Mouse (Mus musculus): ENCODE data around the gene Cyp17a1. TPM values are rescaled to one million over a fixed set of nuclear protein-coding genes. Genes with fewer than 3 reads are reported as not detected.

Gene Cyp17a1
- polyA plus RNA-seq (2015; fragmentation: Nextera tagmentation; extraction: Ambion mirVana) = not detected in 2 replicates

DNA sequence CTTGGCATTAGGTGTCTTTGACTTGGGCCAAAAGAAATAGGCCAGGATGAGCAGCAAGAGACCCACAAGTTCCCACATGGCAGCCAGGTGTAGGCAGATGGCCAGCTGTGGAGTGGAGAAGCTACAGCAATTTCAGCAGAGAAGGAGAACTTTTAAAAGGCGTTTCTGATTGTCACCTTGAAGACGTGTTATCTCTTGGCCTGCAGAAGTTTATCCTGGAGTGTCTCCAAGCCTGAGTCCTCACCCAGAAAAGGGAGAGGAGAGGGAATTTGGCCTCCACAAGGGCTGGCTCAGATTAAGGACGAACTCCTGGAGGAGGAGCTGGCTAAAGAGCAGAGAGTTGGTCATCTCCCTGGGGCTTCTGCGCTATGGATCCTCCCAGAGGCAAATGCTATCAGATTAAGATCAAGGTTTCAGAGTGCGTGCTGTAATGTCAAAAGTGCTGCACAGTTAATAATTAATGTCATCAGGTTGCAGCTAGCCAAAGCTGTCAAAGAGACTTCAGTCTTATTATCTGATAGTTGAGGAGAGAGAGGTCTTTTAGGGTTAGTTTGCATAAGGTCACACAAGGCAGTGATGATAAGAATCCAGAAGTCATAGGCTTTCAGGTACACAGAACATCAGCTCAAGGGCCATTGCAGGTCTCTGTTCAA is at the start of gene Cyp17a1:
Cyp17a1 (minus strand) TSS at position 407 of the 653 bp plus-strand sequence.
- H3K9ac ChIP-seq = no peak within 1 kb of the TSS
- no peak within 1 kb of the TSS for H3K4me2 ChIP-seq
- H3K4me3 ChIP-seq = no peak within 1 kb of the TSS
- H3K36me3 ChIP-seq = no peaks in the 10 kb centered on the region
- no peaks in the 10 kb centered on the region for H3K4me1 ChIP-seq (replicated peaks)
- H3K27me3 ChIP-seq = no peaks in the 10 kb centered on the region
- H3K9me3 ChIP-seq = no peaks in the 10 kb centered on the region
- H3K27ac ChIP-seq (replicated peaks) = no peak within 1 kb of the TSS
- ATAC-seq (ENCODE audit: low FRiP score, low read depth) = no peak
- 71% methylated on average over 5 of the region's 5 CpGs for WGBS

DNA sequence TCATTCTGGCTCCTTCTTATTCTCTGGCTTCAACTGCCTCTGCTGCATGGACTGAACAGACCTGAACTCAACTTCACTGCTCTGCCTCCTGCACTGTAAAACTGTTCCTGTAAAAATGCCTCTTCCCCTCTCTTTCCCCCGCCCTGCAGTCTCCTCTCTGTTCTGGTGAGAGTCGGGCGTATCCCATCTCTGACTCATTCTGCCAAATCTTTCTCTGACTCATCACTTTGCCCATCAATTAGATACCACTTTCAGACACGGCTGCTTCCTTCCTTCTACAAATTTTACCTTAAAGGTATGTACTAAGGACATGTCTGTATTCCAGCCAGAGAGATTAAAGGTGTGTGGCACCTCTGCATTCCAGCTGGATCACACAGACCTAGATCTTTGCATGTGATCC is 45.2 kb upstream of the Cyp17a1 start:
- H3K4me2 ChIP-seq = no peak overlapping the region
- H3K27ac ChIP-seq (replicated peaks) = no peak overlapping the region
- H3K4me1 ChIP-seq (replicated peaks) = no peaks in the 10 kb centered on the region
- no peak overlapping the region for H3K4me3 ChIP-seq
- no peaks in the 10 kb centered on the region for H3K27me3 ChIP-seq
- 90% methylated on average over 4 of the region's 4 CpGs for WGBS
- no peak overlapping the region for H3K9ac ChIP-seq
- peaks cover 4% of the 10 kb centered on the region for H3K36me3 ChIP-seq
- ATAC-seq (ENCODE audit: low FRiP score, low read depth) = no peak
- H3K9me3 ChIP-seq = no peaks in the 10 kb centered on the region

DNA sequence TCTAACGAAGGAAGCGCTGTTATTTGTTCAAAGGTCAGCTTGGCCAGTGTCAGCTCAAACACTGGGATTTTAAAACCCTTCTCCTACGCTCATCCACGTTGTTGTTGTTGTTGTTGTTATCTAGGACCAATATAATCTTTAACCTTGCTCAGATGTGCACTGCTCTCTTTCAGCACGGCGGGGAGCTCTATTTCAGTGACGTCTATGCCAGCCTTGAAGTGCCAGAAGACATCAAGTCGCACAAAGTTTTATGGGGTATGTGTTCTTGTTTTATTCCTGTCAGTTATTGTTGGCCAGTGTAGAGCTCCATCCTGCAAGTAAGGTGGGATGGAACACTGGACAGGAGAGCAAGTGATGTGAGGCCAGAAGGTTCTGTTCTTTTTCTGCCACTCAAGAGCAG is 42.0 kb upstream of the Cyp17a1 start:
- Histone ChIP-seq H3K4me2 (no peak overlapping the region), H3K36me3 (peaks cover 4% of the 10 kb centered on the region), H3K9me3 (no peaks in the 10 kb centered on the region), H3K27ac (replicated peaks) (no peak overlapping the region), H3K27me3 (no peaks in the 10 kb centered on the region), H3K4me1 (replicated peaks) (no peaks in the 10 kb centered on the region), H3K4me3 (no peak overlapping the region), H3K9ac (no peak overlapping the region)
- ATAC-seq (ENCODE audit: low FRiP score, low read depth) = no peak
- WGBS = 89% methylated on average over 8 of the region's 8 CpGs

DNA sequence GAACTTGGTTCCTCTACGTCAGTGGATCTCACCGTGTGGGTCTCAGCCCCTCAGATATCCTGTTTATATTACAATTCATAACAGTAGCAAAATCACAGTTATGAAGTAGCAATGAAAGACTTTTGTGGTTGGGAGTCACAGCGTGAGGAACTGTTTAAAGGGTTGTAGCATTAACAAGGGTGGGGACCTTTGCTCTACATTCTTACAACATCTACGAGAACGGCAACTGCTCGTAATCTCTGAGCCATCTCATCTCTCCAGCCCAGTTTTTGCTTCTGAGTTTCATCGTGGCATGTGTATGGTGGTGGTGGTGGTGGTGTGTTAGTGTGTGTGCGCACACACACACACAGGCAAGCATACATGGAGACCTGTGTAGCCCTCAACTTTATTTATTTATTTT is 41.3 kb upstream of the Cyp17a1 start:
- H3K4me1 ChIP-seq (replicated peaks) = no peaks in the 10 kb centered on the region
- no peak for ATAC-seq (ENCODE audit: low FRiP score, low read depth)
- no peaks in the 10 kb centered on the region for H3K9me3 ChIP-seq
- H3K27ac ChIP-seq (replicated peaks) = no peak overlapping the region
- no peak overlapping the region for H3K4me3 ChIP-seq
- H3K36me3 ChIP-seq = peaks cover 4% of the 10 kb centered on the region
- 93% methylated on average over 8 of the region's 8 CpGs for WGBS
- H3K27me3 ChIP-seq = no peaks in the 10 kb centered on the region
- H3K9ac ChIP-seq = no peak overlapping the region
- H3K4me2 ChIP-seq = no peak overlapping the region

DNA sequence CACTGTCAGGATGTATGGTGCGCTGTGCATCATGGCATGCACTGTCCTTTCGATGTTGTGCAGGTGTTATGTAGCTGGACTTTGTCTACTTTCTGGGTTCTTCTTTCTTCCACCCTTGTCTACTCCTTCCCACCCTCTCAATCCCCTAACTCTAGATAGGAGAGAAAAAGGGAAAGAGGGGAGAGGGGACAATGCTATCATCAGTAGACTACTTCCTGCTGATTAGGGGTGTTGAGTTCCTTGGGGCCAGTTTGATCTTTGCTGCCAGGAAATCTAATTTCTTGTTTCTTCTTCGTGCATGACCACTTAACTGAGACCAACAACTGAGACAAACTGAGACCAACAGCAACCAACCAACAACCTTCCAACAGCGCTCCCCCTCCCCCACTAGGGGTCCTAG is 37.6 kb upstream of the Cyp17a1 start:
- H3K27me3 ChIP-seq = no peaks in the 10 kb centered on the region
- WGBS = 92% methylated on average over 4 of the region's 4 CpGs
- peaks cover 8% of the 10 kb centered on the region; the same call in 1 of the 2 replicates for H3K4me1 ChIP-seq (replicated peaks)
- H3K9me3 ChIP-seq = no peaks in the 10 kb centered on the region
- H3K27ac ChIP-seq (replicated peaks) = no peak overlapping the region
- H3K4me2 ChIP-seq = no peak overlapping the region
- H3K36me3 ChIP-seq = no peaks in the 10 kb centered on the region
- ATAC-seq (ENCODE audit: low FRiP score, low read depth) = no peak
- no peak overlapping the region for H3K4me3 ChIP-seq
- no peak overlapping the region for H3K9ac ChIP-seq

DNA sequence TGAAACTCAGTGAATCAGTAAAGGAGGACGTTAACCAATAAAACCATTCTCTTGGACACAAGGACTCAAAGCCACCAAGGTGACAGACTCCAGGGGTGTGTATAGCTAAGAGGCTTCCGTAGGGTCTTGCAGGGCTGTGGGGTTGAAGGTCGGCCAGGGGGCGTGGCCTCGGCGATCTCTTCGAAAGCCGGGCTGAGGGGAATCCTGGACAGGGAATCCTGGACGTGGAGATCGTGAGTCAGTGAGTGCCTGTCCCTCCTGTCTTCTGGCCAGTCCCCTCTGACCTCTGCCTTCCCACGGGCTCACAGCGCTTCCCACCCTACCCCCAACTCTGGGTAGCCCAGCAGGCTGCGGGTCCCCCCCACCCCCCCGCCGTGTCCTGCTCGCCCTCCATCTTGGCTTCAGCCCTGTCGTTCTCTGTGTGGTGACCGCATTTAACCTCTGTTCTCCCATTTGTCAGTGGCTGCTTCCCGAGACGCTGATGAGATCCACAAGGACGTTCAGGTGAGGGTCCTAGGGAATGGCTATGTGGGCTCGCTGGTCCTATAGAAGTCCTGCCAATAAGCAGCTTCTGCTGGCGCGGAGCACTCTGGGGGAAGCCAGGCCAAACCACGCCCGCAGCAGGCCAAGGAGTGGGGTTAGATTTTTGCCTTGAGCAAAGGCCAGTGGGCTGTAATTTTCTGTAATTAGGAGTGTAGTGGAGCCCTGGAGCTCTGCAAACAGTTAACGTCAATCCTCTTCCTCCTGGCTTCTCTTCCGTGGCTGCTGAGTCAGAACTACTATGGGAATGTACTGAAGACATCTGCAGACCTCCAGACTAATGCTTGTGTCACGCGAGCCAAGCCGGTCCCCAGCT is 34.6 kb upstream of the Cyp17a1 start, which contains the start of gene As3mt:
As3mt (plus strand) TSS at position 163 of the 856 bp plus-strand sequence.
- Histone ChIP-seq H3K27ac (replicated peaks) (0 out of 2 replicates have a peak within 1 kb of the TSS, but pooled peaks have one; percentile 3), H3K27me3 (no peaks in the 10 kb centered on the region), H3K9me3 (no peaks in the 10 kb centered on the region), H3K4me2 (peak within 1 kb of the TSS; percentile 59), H3K4me1 (replicated peaks) (peaks cover 8% of the 10 kb centered on the region; the same call in 1 of the 2 replicates), H3K4me3 (peak within 1 kb of the TSS; percentile 41), H3K9ac (peak within 1 kb of the TSS; percentile 47), H3K36me3 (no peaks in the 10 kb centered on the region)
- 12% methylated on average over 31 of the region's 31 CpGs for WGBS
- peak; percentile 69 for ATAC-seq (ENCODE audit: low FRiP score, low read depth)

DNA sequence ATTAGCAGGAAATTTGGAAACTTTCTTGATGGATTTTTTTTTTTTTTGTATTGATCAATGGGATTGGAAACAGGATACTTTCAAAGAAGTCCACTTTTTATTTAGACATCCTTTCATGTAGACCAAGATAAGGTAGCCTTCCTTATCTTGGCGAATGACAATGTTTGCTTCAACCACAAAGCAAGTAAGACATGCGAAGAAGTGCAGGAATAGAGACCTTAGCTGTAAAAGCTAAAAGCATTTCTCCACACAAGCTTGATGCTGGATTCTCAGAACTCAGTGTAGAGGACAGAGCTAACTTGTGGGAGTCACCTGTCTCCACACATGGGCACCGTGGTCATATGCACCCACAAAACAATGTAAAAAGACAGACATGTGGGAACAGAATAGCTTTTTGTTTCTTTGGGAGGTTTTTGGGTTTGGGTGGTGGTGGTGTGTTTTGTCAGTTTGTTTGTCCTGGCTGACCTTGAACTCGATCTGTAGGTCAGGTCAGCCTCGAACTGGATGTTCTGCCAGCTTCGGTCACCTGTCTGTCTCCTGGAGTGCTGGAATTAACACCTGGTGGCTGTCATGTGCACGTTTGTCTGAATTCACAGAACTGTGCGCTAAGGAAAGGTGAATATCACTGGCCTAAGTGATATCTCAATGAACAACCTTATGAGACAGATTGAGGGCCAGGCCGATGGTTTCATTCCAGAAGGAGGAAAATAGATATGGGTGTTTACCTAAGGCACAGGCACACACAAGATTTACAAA is 33.7 kb upstream of the Cyp17a1 start:
- Histone ChIP-seq H3K9me3 (no peaks in the 10 kb centered on the region), H3K36me3 (peaks cover 3% of the 10 kb centered on the region; the same call in 1 of the 2 replicates), H3K4me1 (replicated peaks) (peaks cover 8% of the 10 kb centered on the region; the same call in 1 of the 2 replicates), H3K27me3 (no peaks in the 10 kb centered on the region), H3K4me3 (peak overlapping the region; percentile 41), H3K4me2 (peak overlapping the region; percentile 59), H3K9ac (no peak overlapping the region; the same call in 1 of the 2 replicates), H3K27ac (replicated peaks) (no peak overlapping the region)
- 81% methylated on average over 9 of the region's 9 CpGs for WGBS
- ATAC-seq (ENCODE audit: low FRiP score, low read depth) = no peak

DNA sequence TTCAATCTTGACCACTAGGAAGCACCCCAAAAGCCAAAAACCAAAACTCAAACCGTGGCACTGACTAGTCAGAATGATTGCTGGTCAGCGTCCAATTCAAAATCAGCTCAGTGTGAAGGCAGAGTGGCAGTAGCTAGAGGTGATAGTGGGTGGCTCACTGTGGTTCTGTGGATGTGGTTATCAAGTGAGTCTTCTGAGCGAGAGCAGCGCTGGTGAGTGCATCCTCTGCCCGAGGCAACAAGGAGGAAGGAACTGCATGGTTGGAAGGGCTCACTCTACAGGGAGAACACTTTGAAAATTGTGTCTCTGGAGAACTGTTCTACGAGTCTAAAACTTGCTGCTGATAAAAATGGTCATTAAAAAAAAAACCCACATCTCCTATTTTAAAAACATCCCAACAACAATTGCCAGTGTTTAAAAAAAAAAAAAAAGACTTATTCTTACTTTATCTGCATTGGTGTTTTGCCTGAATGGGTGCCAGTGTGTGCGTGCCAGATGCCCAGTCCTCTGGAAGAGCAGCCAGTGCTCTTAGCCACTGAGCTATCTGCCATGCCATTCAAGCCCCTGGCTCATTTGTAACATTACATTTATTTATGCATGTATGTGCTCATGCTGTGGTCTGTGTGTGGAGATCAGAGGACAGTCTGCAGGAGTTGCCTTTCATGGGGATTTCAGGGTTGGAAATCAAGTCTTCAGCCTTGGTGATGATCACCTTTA is 33.0 kb upstream of the Cyp17a1 start:
- Histone ChIP-seq H3K4me1 (replicated peaks) (peaks cover 8% of the 10 kb centered on the region; the same call in 1 of the 2 replicates), H3K9me3 (no peaks in the 10 kb centered on the region), H3K4me2 (no peak overlapping the region), H3K27ac (replicated peaks) (no peak overlapping the region), H3K9ac (no peak overlapping the region), H3K36me3 (peaks cover 8% of the 10 kb centered on the region; the same call in 1 of the 2 replicates), H3K27me3 (no peaks in the 10 kb centered on the region), H3K4me3 (no peak overlapping the region)
- WGBS = 63% methylated on average over 7 of the region's 7 CpGs
- ATAC-seq (ENCODE audit: low FRiP score, low read depth) = no peak

DNA sequence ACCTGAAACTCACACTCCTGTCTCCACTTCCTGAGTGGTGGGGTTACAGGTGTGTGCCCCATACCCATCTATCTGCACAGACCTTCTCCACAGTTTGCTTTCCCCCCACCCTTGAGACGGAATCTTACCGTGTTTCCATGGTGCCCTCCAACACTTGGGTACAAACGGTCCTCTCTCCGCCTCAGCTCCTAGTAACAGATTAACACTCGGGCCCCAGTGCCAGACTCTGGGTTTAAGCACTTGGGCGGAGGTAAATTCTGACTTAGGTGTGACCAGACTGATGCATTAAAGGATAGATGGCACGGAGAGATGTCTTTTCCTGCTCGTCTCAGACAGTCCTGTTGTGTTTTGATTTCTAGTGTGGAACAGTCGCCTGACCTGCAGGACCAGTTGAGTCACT is 28.2 kb upstream of the Cyp17a1 start:
- Histone ChIP-seq H3K9ac (no peak overlapping the region), H3K27me3 (no peaks in the 10 kb centered on the region), H3K36me3 (peaks cover 18% of the 10 kb centered on the region; the same call in 1 of the 2 replicates), H3K27ac (replicated peaks) (no peak overlapping the region), H3K9me3 (no peaks in the 10 kb centered on the region), H3K4me1 (replicated peaks) (no peaks in the 10 kb centered on the region), H3K4me2 (no peak overlapping the region), H3K4me3 (no peak overlapping the region)
- no peak for ATAC-seq (ENCODE audit: low FRiP score, low read depth)
- 88% methylated on average over 9 of the region's 9 CpGs for WGBS

DNA sequence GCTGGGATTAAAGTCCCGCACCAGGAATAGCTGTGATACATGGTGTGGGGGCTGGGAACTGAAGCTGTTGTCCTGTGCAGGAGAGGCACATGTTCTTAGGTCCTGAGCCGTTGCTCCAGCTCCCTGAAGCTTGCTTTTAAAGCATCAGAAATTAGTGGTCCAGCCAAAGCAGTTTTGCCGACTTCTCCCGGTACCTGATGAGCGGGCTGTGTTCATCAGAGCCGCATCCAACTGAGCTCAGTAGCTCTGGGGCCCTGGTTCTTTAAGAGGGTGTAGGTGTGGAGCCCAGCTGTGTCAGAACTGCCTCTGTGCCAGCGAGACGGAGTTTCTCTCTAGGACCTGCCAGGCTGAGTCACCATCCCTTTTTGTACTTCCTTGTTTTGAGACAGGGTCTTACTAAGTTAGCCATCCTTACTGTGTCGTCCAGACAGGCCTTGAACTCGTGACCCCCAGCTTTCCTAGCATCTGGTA is 26.1 kb upstream of the Cyp17a1 start:
- WGBS = 77% methylated on average over 10 of the region's 10 CpGs
- Histone ChIP-seq H3K4me1 (replicated peaks) (no peaks in the 10 kb centered on the region), H3K4me3 (no peak overlapping the region), H3K27ac (replicated peaks) (no peak overlapping the region), H3K36me3 (peaks cover 20% of the 10 kb centered on the region; the same call in 1 of the 2 replicates), H3K4me2 (no peak overlapping the region), H3K9ac (no peak overlapping the region), H3K27me3 (no peaks in the 10 kb centered on the region), H3K9me3 (no peaks in the 10 kb centered on the region)
- ATAC-seq (ENCODE audit: low FRiP score, low read depth) = no peak

DNA sequence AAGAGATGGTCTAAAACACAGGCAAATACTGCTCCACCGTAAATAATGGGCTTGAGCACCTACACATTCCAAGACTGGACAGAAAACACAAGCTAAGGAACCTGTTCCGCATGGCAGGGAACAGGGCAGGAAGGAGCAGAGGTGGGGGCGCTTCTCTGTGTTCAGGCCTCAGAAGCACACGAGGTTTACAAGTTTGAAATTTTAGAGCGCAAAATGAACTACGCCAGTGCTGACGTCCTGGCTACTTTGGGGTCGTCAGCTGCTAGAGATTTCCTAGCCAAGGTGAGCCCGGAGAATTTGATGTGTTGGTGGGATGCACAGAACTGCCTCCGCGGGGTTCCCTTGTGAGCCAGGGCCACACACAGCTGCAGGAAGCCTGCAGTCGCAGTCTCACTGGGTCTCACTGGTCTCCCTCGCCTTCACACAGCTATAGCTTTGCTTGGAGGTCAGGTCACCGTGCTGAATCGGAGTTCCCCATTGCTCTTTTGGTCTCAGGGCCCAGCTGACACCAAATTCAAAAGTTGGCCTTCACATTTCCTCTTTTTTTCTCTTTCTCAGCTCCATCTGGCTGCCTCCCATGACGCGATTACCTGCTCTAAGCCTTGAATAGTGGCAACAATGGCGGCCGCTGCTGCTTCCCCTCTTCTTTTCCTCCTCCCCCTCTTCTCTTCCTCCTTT is 25.0 kb upstream of the Cyp17a1 start:
- H3K9me3 ChIP-seq = no peaks in the 10 kb centered on the region
- H3K4me2 ChIP-seq = no peak overlapping the region

More for the DNA sequence above, 25.0 kb upstream of the Cyp17a1 start:
- Histone ChIP-seq H3K9ac (no peak overlapping the region), H3K27ac (replicated peaks) (no peak overlapping the region), H3K27me3 (no peaks in the 10 kb centered on the region), H3K4me1 (replicated peaks) (no peaks in the 10 kb centered on the region), H3K36me3 (peaks cover 20% of the 10 kb centered on the region; the same call in 1 of the 2 replicates), H3K4me3 (no peak overlapping the region)
- ATAC-seq (ENCODE audit: low FRiP score, low read depth) = no peak
- WGBS = 54% methylated on average over 19 of the region's 19 CpGs
